Mouse (Mus musculus): Measurements from ENCODE around the gene Pigq. TPM values are rescaled to one million over a fixed set of nuclear protein-coding genes. Genes with fewer than 3 reads are reported as not detected.

Gene Pigq
- polyA plus RNA-seq, 1 experiment from 2014 or later = 69.8 TPM

GRCm38 (mm10) chr17:25900193-25900592 is 44.5 kb downstream of the Pigq start:
- H3K27me3 ChIP-seq (replicated peaks) = no peaks in the 10 kb centered on the region

DNA sequence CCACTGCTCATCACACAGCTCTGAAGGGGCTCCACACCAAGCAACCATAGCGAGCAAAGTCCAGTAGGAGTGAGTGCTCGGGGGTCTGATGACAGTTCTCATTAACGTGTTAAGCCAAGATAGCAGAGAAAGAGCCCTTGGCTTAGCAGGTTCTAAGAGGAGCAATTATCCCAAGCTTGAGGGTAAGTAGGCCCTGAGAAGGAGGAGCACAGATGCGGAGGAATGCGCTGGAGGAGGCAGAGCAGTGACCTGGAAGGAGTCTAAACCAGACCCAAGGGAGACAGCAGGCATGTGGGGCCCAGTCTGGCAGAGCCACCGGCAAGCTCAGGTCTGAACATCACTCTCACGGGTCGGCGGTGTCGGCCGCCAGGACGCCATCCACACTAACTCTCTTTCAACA is 48.8 kb downstream of the Pigq start:
- H3K9me3 ChIP-seq (replicated peaks) = no peaks in the 10 kb centered on the region; the same call in 1 of the 2 replicates
- no peak overlapping the region for H3K27ac ChIP-seq (ENCODE audit: poor library complexity, severe bottlenecking)
- WGBS = 58% methylated on average over 12 of the region's 12 CpGs
- no peak overlapping the region for H3K4me2 ChIP-seq
- H3K27me3 ChIP-seq (replicated peaks) = no peaks in the 10 kb centered on the region
- no peak for ATAC-seq (ENCODE audit: insufficient number of reproducible peaks, low FRiP score)
- no peak overlapping the region for H3K9ac ChIP-seq
- H3K36me3 ChIP-seq = peaks cover 9% of the 10 kb centered on the region
- no peak overlapping the region for H3K4me3 ChIP-seq
- H3K4me1 ChIP-seq (replicated peaks) = peaks cover 17% of the 10 kb centered on the region

More at GRCm38 (mm10) chr17:25900193-25900592, 44.5 kb downstream of the Pigq start:
- no peak for ATAC-seq (ENCODE audit: insufficient number of reproducible peaks, low FRiP score)
- H3K4me2 ChIP-seq = no peak overlapping the region
- no peak overlapping the region for H3K9ac ChIP-seq
- H3K36me3 ChIP-seq = peaks cover 10% of the 10 kb centered on the region
- no peaks in the 10 kb centered on the region; the same call in 1 of the 2 replicates for H3K9me3 ChIP-seq (replicated peaks)
- peaks cover 14% of the 10 kb centered on the region for H3K4me1 ChIP-seq (replicated peaks)
- no peak overlapping the region for H3K27ac ChIP-seq (ENCODE audit: poor library complexity, severe bottlenecking)
- no peak overlapping the region for H3K4me3 ChIP-seq
- 89% methylated on average over 1 of the region's 1 CpGs for WGBS

DNA sequence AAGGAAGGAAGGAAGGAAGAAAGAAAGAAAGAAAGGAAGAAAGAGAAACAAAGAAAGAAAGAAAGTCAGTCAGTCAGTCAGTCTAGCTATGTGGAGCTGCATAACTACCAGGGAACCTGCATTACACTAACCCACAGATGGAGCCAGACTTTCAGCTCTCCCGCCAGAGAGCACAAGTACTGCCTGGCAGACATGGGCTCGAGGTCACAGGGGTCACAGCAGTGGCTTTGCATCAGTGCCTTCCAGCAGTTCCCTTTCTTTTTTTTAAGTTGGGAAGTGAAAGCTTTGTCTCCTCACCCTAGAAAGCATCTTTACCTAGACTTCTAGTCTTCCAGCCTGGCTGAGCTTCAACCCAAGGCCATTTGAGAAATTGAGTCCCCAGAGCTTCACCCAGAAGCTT is 49.3 kb downstream of the Pigq start:
- 33% methylated on average over 2 of the region's 2 CpGs for WGBS
- H3K4me1 ChIP-seq (replicated peaks) = peaks cover 17% of the 10 kb centered on the region
- ATAC-seq (ENCODE audit: insufficient number of reproducible peaks, low FRiP score) = no peak
- H3K9ac ChIP-seq = no peak overlapping the region
- H3K4me3 ChIP-seq = no peak overlapping the region
- no peak overlapping the region for H3K4me2 ChIP-seq
- H3K36me3 ChIP-seq = peaks cover 5% of the 10 kb centered on the region
- no peaks in the 10 kb centered on the region for H3K27me3 ChIP-seq (replicated peaks)
- H3K9me3 ChIP-seq (replicated peaks) = no peaks in the 10 kb centered on the region
- H3K27ac ChIP-seq (ENCODE audit: poor library complexity, severe bottlenecking) = no peak overlapping the region

DNA sequence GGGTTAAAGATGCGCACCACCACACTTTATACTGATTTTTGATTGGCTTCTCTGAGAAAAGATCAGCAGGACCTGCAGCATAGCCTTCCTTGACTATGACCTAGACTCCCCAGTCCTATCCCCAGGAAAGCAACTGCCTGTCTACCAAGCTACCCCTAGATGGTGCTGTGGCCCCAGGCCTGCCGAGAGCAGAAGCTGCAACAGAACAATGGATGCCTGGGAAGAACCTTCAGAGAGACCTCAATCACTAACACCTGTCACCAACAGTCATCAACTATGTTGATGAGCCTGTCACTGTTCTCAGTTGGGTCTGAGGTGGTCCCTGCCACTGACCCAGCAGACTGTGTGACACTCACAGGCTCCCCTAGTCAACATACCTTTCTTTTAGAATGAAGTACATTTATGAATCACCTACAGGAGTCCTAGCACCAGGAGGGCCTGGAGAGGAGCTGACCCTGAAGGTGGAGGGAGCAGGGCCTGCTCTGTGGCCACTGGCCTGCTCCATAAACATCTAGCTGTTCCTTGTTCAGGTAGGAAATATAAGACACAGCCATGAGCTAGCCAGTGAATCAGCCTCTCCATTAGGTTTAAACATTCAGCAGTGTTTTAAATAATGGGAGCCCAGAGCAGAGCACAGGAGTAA is 50.6 kb downstream of the Pigq start:
- Histone ChIP-seq H3K4me3 (no peak overlapping the region), H3K4me1 (replicated peaks) (peaks cover 17% of the 10 kb centered on the region), H3K27me3 (replicated peaks) (no peaks in the 10 kb centered on the region), H3K9me3 (replicated peaks) (no peaks in the 10 kb centered on the region), H3K27ac (ENCODE audit: poor library complexity, severe bottlenecking) (no peak overlapping the region), H3K4me2 (no peak overlapping the region), H3K9ac (no peak overlapping the region), H3K36me3 (peaks cover 12% of the 10 kb centered on the region)
- peak; percentile 71 for ATAC-seq (ENCODE audit: insufficient number of reproducible peaks, low FRiP score)
- 27% methylated on average over 2 of the region's 2 CpGs for WGBS

DNA sequence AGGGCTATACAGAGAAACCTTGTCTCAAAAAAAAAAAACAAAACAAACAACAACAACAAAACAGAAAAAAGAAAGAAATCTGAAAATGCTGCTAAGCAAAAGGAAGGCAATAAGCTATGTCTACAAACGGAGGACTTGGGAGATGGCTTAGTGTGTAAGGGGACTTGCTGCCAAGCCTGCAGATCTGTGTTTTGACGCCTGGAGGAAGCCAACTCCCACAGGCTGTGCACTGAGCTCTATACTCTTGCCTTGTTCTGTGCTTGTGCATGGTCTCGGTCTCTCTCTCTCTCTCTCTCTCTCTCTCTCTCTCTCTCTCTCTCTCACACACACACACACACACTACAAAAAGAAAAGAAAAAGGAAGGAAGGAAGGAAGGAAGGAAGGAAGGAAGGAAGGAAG is 55.9 kb downstream of the Pigq start:
- Histone ChIP-seq H3K36me3 (peaks cover 46% of the 10 kb centered on the region), H3K9me3 (replicated peaks) (no peaks in the 10 kb centered on the region), H3K27me3 (replicated peaks) (no peaks in the 10 kb centered on the region), H3K27ac (ENCODE audit: poor library complexity, severe bottlenecking) (no peak overlapping the region), H3K4me1 (replicated peaks) (no peaks in the 10 kb centered on the region), H3K4me3 (no peak overlapping the region), H3K4me2 (no peak overlapping the region), H3K9ac (no peak overlapping the region)
- ATAC-seq (ENCODE audit: insufficient number of reproducible peaks, low FRiP score) = no peak
- 86% methylated on average over 3 of the region's 3 CpGs for WGBS

DNA sequence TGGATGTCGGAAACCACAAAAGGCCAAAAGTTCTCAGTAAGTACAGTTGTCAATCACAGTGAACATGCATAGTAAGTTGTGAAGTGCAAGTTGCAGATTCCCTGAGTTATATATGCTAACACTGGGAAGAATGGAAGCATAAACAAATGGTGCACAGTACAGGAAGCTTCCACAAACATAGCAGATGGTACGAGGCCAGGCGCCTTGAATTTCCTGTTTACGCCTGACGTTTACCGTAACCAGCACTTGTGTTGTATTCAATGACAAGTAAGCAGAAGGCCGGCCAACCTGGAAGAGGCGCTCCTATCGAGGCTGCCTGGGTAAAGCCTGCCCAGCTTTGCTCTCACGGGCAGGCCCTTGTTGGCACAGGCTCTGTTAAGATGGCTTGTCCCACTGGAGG is 57.3 kb downstream of the Pigq start:
- H3K9ac ChIP-seq = no peak overlapping the region
- WGBS = 85% methylated on average over 10 of the region's 10 CpGs
- H3K36me3 ChIP-seq = peaks cover 59% of the 10 kb centered on the region
- no peaks in the 10 kb centered on the region for H3K9me3 ChIP-seq (replicated peaks)
- no peak overlapping the region for H3K4me2 ChIP-seq
- ATAC-seq (ENCODE audit: insufficient number of reproducible peaks, low FRiP score) = no peak
- H3K4me1 ChIP-seq (replicated peaks) = peaks cover 3% of the 10 kb centered on the region; the same call in 1 of the 2 replicates
- no peak overlapping the region for H3K27ac ChIP-seq (ENCODE audit: poor library complexity, severe bottlenecking)
- no peaks in the 10 kb centered on the region for H3K27me3 ChIP-seq (replicated peaks)
- no peak overlapping the region for H3K4me3 ChIP-seq

DNA sequence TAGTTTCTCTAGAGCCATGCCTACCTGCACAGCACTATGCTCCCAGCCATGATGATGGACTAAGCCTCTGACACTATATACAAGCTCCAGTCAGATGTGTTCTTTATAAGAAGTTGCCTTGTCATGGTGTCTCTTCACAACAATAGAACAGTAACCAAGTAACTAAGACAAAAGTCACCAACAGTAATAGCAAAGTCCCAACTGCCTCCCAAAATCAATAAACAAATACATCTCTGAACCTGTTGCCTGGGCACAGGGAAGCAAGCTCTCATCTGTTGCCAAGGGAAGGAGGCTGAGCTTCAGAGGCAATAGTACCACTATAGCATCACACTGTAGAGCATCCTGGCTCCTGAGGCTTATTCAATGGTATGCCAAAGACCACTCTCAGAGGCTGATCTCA is 57.9 kb downstream of the Pigq start:
- H3K4me2 ChIP-seq = no peak overlapping the region
- ATAC-seq (ENCODE audit: insufficient number of reproducible peaks, low FRiP score) = no peak
- H3K9ac ChIP-seq = no peak overlapping the region
- H3K27me3 ChIP-seq (replicated peaks) = no peaks in the 10 kb centered on the region
- H3K36me3 ChIP-seq = peaks cover 64% of the 10 kb centered on the region
- no peak overlapping the region for H3K4me3 ChIP-seq
- H3K4me1 ChIP-seq (replicated peaks) = peaks cover 8% of the 10 kb centered on the region; the same call in 1 of the 2 replicates
- H3K27ac ChIP-seq (ENCODE audit: poor library complexity, severe bottlenecking) = no peak overlapping the region
- H3K9me3 ChIP-seq (replicated peaks) = no peaks in the 10 kb centered on the region

DNA sequence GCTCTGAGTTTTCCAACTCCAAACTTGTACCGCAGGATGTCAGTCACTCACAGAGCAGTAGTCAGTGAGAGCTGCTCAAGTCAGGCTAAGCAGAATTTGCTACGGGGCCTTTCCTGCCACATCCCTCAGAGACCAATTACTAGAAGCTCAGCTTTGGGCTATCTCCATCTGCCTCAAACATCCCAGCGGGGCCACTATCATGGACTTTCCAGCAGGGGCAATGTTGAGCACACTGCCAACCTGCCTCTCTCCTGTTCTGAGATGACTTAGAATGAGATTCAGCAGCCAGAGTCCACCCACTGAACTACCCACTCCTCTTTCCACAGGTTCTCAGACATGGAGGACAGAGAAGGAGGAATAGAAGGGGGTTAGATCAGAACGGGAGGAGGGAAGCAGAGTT is 59.1 kb downstream of the Pigq start:
- 61% methylated on average over 4 of the region's 4 CpGs for WGBS
- Histone ChIP-seq H3K4me1 (replicated peaks) (peaks cover 19% of the 10 kb centered on the region), H3K4me2 (no peak overlapping the region), H3K36me3 (peaks cover 64% of the 10 kb centered on the region), H3K4me3 (no peak overlapping the region), H3K9me3 (replicated peaks) (no peaks in the 10 kb centered on the region), H3K27me3 (replicated peaks) (no peaks in the 10 kb centered on the region), H3K27ac (ENCODE audit: poor library complexity, severe bottlenecking) (no peak overlapping the region), H3K9ac (no peak overlapping the region)
- no peak for ATAC-seq (ENCODE audit: insufficient number of reproducible peaks, low FRiP score)

DNA sequence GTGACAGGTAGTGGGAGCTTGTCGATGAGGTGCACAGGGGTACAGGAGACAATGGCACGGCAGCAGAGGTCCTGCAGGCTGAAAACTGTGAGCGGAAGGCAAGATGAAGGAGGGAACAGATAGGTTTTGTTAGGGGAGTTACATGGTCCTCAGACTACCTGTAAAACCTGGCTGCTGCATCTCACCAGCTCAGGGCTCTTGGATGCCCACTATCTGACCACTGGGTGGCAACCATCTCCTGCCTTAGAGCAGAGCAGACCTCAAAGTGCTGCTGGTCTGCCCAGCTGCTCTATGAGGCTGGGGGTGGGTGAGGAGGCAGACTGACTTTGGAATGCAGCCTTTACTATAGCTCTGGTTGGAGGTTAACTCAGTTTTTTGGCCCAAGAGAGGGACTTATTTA is 60.9 kb downstream of the Pigq start:
- no peak for ATAC-seq (ENCODE audit: insufficient number of reproducible peaks, low FRiP score)
- Histone ChIP-seq H3K4me1 (replicated peaks) (peaks cover 25% of the 10 kb centered on the region), H3K9ac (no peak overlapping the region), H3K27me3 (replicated peaks) (no peaks in the 10 kb centered on the region), H3K4me2 (no peak overlapping the region), H3K27ac (ENCODE audit: poor library complexity, severe bottlenecking) (no peak overlapping the region), H3K36me3 (peaks cover 59% of the 10 kb centered on the region), H3K4me3 (no peak overlapping the region), H3K9me3 (replicated peaks) (no peaks in the 10 kb centered on the region)
- WGBS = 87% methylated on average over 3 of the region's 3 CpGs

DNA sequence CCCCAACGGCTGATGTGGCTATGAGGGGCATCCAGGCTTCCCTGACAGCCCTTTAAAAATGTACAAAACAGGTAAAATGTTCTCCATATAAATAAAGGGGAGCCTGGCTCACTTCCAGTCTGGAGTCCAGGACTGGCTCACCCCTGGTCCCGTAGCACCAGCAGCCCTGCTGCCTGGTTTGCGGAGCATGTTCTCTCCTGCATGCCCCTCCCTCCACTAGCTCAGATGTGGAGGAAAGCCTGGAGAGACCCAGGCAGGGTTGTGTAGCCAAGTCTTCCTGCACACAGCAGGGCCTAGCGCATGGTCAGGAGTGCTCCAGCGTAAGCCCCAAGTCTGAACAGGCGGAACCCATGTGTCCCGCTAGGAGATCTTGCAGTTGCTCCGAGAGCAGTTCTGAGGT is 61.5 kb downstream of the Pigq start:
- ATAC-seq (ENCODE audit: insufficient number of reproducible peaks, low FRiP score) = no peak
- no peaks in the 10 kb centered on the region for H3K9me3 ChIP-seq (replicated peaks)
- H3K4me2 ChIP-seq = no peak overlapping the region
- no peaks in the 10 kb centered on the region for H3K27me3 ChIP-seq (replicated peaks)
- 86% methylated on average over 8 of the region's 8 CpGs for WGBS
- peaks cover 25% of the 10 kb centered on the region for H3K4me1 ChIP-seq (replicated peaks)
- peaks cover 60% of the 10 kb centered on the region for H3K36me3 ChIP-seq
- no peak overlapping the region for H3K27ac ChIP-seq (ENCODE audit: poor library complexity, severe bottlenecking)
- H3K9ac ChIP-seq = no peak overlapping the region
- H3K4me3 ChIP-seq = no peak overlapping the region

DNA sequence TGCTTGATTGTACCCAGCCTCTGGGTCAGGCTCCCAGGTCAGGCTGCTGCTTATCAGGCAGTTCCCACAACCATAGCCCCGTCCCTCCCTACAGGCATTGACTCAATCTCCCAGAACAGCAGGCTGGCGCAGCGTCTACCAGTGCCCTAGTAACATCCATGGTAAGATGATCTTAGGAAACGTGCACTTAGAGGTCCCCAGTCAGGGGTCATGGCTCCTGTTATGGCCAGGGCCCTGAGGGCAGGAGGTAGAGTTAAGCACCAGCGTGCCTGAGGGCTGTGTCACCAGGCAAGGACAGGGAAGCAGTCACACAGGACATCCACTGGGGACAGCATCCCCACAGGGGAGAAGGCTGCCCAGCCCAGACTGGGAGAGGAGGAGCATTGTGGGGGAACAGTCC is 62.4 kb downstream of the Pigq start:
- no peak overlapping the region for H3K4me3 ChIP-seq
- H3K27me3 ChIP-seq (replicated peaks) = no peaks in the 10 kb centered on the region
- no peak overlapping the region for H3K9ac ChIP-seq
- H3K27ac ChIP-seq (ENCODE audit: poor library complexity, severe bottlenecking) = peak overlapping the region; percentile 10; the same call in 1 of the 2 replicates
- peaks cover 58% of the 10 kb centered on the region for H3K36me3 ChIP-seq
- no peak overlapping the region for H3K4me2 ChIP-seq
- 33% methylated on average over 5 of the region's 5 CpGs for WGBS
- no peak for ATAC-seq (ENCODE audit: insufficient number of reproducible peaks, low FRiP score)
- peaks cover 28% of the 10 kb centered on the region for H3K4me1 ChIP-seq (replicated peaks)
- H3K9me3 ChIP-seq (replicated peaks) = no peaks in the 10 kb centered on the region

DNA sequence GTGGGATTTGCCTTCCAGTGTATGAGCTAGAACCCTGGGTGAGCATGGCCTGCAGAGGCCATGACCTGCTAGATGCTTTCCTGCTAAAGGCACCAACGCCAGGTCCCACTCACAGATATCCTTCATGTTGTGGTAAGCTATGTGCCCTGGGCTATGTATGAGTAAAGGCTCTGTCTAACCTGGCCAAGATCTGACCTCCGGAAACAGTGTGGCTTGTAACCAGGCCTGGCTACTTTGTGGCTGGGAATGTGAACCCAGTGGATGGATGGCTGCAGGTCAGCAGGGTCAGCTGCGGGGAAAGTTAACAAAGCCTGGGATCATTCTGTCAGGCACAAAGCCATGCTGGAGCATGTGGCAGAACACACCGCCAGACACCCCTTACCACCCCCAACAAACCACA is 63.0 kb downstream of the Pigq start:
- Histone ChIP-seq H3K9me3 (replicated peaks) (no peaks in the 10 kb centered on the region), H3K27me3 (replicated peaks) (no peaks in the 10 kb centered on the region), H3K27ac (ENCODE audit: poor library complexity, severe bottlenecking) (peak overlapping the region; percentile 22; the same call in 1 of the 2 replicates), H3K4me2 (no peak overlapping the region), H3K4me1 (replicated peaks) (peaks cover 33% of the 10 kb centered on the region), H3K4me3 (no peak overlapping the region), H3K36me3 (peaks cover 53% of the 10 kb centered on the region), H3K9ac (no peak overlapping the region)
- no peak for ATAC-seq (ENCODE audit: insufficient number of reproducible peaks, low FRiP score)
- 53% methylated on average over 4 of the region's 4 CpGs for WGBS
